ENCODE assay signal across 18 mouse cellular contexts in genomic region chr17:57125853-57126622, GRCm38 (mm10). TPM values are rescaled to one million over a fixed set of nuclear protein-coding genes. Genes with fewer than 3 reads are reported as not detected.
"Had no signal": no experiment of that assay in that cellular context is flagged by ENCODE, and none has a peak within 500 bp of the region (broad histone marks: within the 10 kb centered on the region; RNA-seq: fewer than 3 reads in every experiment).

No protein-coding gene starts in this region.

- H3K27ac ChIP-seq: limb, embryonic 15.5 days; midbrain, embryonic 13.5 days; neural tube, embryonic 15.5 days had no signal

- H3K4me1 ChIP-seq: limb, embryonic 15.5 days; midbrain, embryonic 13.5 days; neural tube, embryonic 15.5 days had no signal

- H3K36me3 ChIP-seq: limb, embryonic 15.5 days; midbrain, embryonic 13.5 days; neural tube, embryonic 15.5 days had no signal

- DNase-seq: kidney, adult 18-20 months; kidney, postnatal 10 days; layer of hippocampus, postnatal 36 days; lung, embryonic 14.5 days; lung, postnatal 10 days; lung, postnatal 4 days; right cerebral cortex, adult 18-20 months; right cerebral cortex, postnatal 25 days; thymus, adult 2 months; thymus, postnatal 25 days had no signal

- H3K4me2 ChIP-seq: limb, embryonic 15.5 days; lung, embryonic 14.5 days; midbrain, embryonic 13.5 days; neural tube, embryonic 15.5 days had no signal

- H3K4me3 ChIP-seq: limb, embryonic 15.5 days; midbrain, embryonic 13.5 days; neural tube, embryonic 15.5 days had no signal

- H3K27me3 ChIP-seq: limb, embryonic 15.5 days; midbrain, embryonic 13.5 days; neural tube, embryonic 15.5 days had no signal

- H3K9me3 ChIP-seq: limb, embryonic 15.5 days; megakaryocyte, embryonic 14.5 days; midbrain, embryonic 13.5 days; neural tube, embryonic 15.5 days had no signal

- ATAC-seq: midbrain, embryonic 13.5 days had no signal

- H3K9ac ChIP-seq: limb, embryonic 15.5 days; lung, embryonic 14.5 days; midbrain, embryonic 13.5 days; neural tube, embryonic 15.5 days had no signal

RNA-seq across cellular contexts. Expression of gene Cd70, which starts 23.5 kb away (rescaled TPM):
- polyA plus RNA-seq: kidney, embryonic 14.5 days; limb, embryonic 11.5 days; limb, embryonic 15.5 days; liver, embryonic 16.5 days; lung, embryonic 14.5 days; testis, adult 2 months had no signal
